Mouse (Mus musculus) spleen, adult 10 weeks (tissue): ENCODE results near the gene 1700020N01Rik. TPM values are rescaled to one million over a fixed set of nuclear protein-coding genes. Genes with fewer than 3 reads are reported as not detected.

Source experiments
- polyA plus RNA-seq: library from polyadenylated mRNA; stranded (reverse); fragments of 350-450 nt; fragmentation: Illumina TruSeq; extraction: RNeasy Lipid Tissue Mini Kit (QIAGEN cat#74804); gene quantifications from one replicate; pipeline ENCODE4 v1.2.3, GENCODE M21; 2015; ENCODE audit warnings: low replicate concordance; ENCODE audit not compliant: insufficient read depth

1700020N01Rik gene
- polyA plus RNA-seq: not detected

GRCm38 (mm10) chr10:21592896-21593380 is at the start of gene 1700020N01Rik:
TSS of gene 1700020N01Rik (plus strand) at chr10:21593145.

Other genes with a start within 250 kb of the 1700020N01Rik start
- not detected for gene Aldh8a1, start 215.9 kb upstream of the 1700020N01Rik start, polyA plus RNA-seq